Mouse (Mus musculus): ENCODE results near the gene Fgfr2.

DNA sequence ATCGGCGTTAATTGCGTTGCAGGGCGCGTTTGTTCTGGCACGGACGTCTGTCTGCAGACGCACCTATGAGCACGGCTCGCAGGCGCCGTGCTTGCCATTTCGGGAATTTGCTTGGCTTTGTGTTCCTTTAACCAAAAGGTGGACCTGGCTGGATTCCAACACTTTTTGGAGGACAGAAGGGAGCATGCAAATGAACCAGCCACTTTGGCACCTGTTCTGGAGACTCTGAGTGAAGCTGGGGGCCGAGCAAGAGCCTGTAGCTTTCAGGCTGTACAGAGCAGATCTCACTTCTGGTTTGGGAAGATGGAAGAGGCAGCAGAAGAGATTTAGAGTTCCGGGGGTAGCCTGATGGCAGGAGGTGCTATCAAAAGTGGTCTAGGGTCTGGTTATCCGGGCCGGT lies 1494.8 kb downstream of the Fgfr2 start:
- TF ChIP-seq CTCF (conservative IDR thresholded peaks at IDR 0.05; ENCODE audit: low read length), result no peak
- TF ChIP-seq NANOG (IDR thresholded peaks at IDR 0.05; ENCODE audit: borderline replicate concordance, low read length), result no peak

All from E14TG2a.4 (cell line).